Mouse (Mus musculus) kidney, postnatal 0 days (tissue): Measurements from ENCODE around the gene Zfp148. TPM values are rescaled to one million over a fixed set of nuclear protein-coding genes. Genes with fewer than 3 reads are reported as not detected.

Source experiments
- ATAC-seq: fragments of 200-750 bp; cut with Nextera tagmentation; replicated peaks from 2 replicates; pipeline ENCODE4 v1.8.0; 2017; ENCODE audit warnings: low read depth, moderate number of reproducible peaks, moderate TSS enrichment, moderate library complexity; ENCODE audit not compliant: low FRiP score
- DNase-seq: peaks from one replicate; pipeline ENCODE4 v3.0.0-alpha.2; 2016; ENCODE audit warnings: low spot score
- H3K27ac ChIP-seq: fragments of 300-500 bp; sonication (generic); 2 replicates; pipeline ENCODE4 v1.5.1; 2014; ENCODE audit warnings: mild to moderate bottlenecking
- H3K27me3 ChIP-seq: fragments of 300-500 bp; sonication (generic); 2 replicates; pipeline ENCODE4 v1.6.1; 2014; ENCODE audit warnings: low read length, mixed read lengths; ENCODE audit not compliant: insufficient read depth
- H3K36me3 ChIP-seq: fragments of 300-500 bp; sonication (generic); 2 replicates; pipeline ENCODE4 v1.6.1; 2014; ENCODE audit warnings: low read length, mixed read lengths; ENCODE audit not compliant: insufficient read depth
- H3K4me1 ChIP-seq: fragments of 300-500 bp; sonication (generic); replicated peaks from 2 replicates; pipeline ENCODE4 v1.6.1; 2014; ENCODE audit warnings: antibody characterized with exemption, low read length, mixed read lengths; ENCODE audit not compliant: insufficient read depth
- H3K4me2 ChIP-seq: fragments of 300-500 bp; sonication (generic); 2 replicates; pipeline ENCODE4 v1.6.1; 2014; ENCODE audit warnings: mild to moderate bottlenecking, low read length, moderate library complexity, mixed read lengths
- H3K4me3 ChIP-seq: fragments of 300-500 bp; sonication (generic); replicated peaks from 2 replicates; pipeline ENCODE4 v1.5.1; 2014; ENCODE audit warnings: low read depth, low read length
- H3K9ac ChIP-seq: fragments of 300-500 bp; sonication (generic); 2 replicates; pipeline ENCODE4 v1.6.1; 2014; ENCODE audit warnings: low read depth, low read length
- H3K9me3 ChIP-seq: fragments of 300-500 bp; sonication (generic); replicated peaks from 2 replicates; pipeline ENCODE4 v1.6.1; 2016; ENCODE audit warnings: low read length, inconsistent platforms, mixed read lengths
- CTCF ChIP-seq: IDR thresholded peaks from 2 replicates; pipeline ENCODE4 v1.5.1; 2016; ENCODE audit warnings: antibody characterized with exemption, low read depth, mild to moderate bottlenecking, moderate library complexity
- WGBS: fragments of 180-500 bp; shearing (Covaris S2); extraction: QIAGEN DNeasy Blood & Tissue Kit; methylation state at CpG from one replicate; pipeline ENCODE4 v1.1.7; 2014; 5-methylcytosine and 5-hydroxymethylcytosine counted together
- polyA plus RNA-seq: library from polyadenylated mRNA; unstranded; fragments of >200 nt; fragmentation: Nextera tagmentation; extraction: Ambion mirVana; gene quantifications from 2 replicates; pipeline ENCODE4 v1.2.1, GENCODE M21; 2015

Gene Zfp148
- polyA plus RNA-seq, 1 experiment from 2014 or later = 49.4 TPM

DNA sequence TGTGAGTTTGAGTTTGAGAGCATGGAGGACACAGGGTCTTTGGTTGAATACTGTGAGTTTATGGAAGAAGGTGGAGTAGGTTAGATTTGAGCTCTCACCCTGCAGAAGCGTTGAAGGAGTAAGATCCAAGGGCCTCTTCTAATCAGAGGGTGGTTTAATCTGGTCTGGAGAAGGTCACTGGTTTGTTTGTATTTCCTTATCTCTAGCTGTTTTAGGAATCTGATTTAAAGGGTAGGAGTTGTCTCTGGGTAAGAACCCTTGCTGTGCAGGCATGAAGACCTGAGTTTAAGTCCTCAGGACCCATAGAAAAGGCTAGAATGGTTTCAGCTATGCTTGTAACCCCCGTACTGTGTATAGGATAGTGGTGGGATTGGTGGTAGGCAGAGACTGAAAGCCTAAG is 6.4 kb downstream of the Zfp148 start:
- H3K27ac ChIP-seq = no peak overlapping the region
- WGBS = 94% methylated on average over 2 of the region's 2 CpGs
- no peak overlapping the region for H3K4me2 ChIP-seq
- no peaks in the 10 kb centered on the region for H3K9me3 ChIP-seq
- ATAC-seq (no peak), DNase-seq (no peak)
- H3K9ac ChIP-seq = no peak overlapping the region
- no peaks in the 10 kb centered on the region for H3K27me3 ChIP-seq
- no peak overlapping the region for H3K4me3 ChIP-seq
- no peak for TF ChIP-seq CTCF
- no peaks in the 10 kb centered on the region for H3K4me1 ChIP-seq
- no peaks in the 10 kb centered on the region for H3K36me3 ChIP-seq

DNA sequence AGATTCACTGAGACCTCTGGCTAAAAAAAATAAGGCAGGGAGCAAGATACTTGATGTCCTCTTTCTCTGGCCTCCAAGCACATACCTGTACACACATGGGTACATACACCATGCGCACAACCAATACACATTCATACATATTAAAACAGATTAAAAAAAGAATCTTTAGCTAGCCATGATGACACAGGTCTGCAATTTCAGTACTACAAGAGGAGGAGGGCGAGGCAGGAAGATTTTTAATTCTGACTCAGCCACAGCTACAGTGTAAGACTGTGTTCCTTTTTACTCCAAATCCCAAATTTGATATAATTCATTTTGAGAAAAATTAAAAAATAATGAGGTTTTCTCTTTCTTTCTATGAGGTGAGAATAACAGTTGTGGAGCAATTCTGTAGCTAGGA is 6.8 kb downstream of the Zfp148 start:
- Histone ChIP-seq H3K4me3 (no peak overlapping the region), H3K36me3 (no peaks in the 10 kb centered on the region)
- TF ChIP-seq CTCF = no peak

GRCm38 (mm10) chr16:33399913-33400782 is 19.5 kb downstream of the Zfp148 start:
- H3K9me3 ChIP-seq = no peaks in the 10 kb centered on the region
- H3K27me3 ChIP-seq = no peaks in the 10 kb centered on the region
- under 1% methylated on average over 28 of the region's 28 CpGs for WGBS
- no peak for TF ChIP-seq CTCF
- ATAC-seq (peak; percentile 77), DNase-seq (peak; percentile 91)
- H3K4me3 ChIP-seq = peak overlapping the region; percentile 25
- H3K27ac ChIP-seq = peak overlapping the region; percentile 58
- peaks cover 13% of the 10 kb centered on the region for H3K4me1 ChIP-seq
- H3K4me2 ChIP-seq = peak overlapping the region; percentile 64
- H3K9ac ChIP-seq = peak overlapping the region; percentile 49; the same call in 1 of the 2 replicates
- no peaks in the 10 kb centered on the region for H3K36me3 ChIP-seq

More for the DNA sequence above, 6.8 kb downstream of the Zfp148 start:
- no peaks in the 10 kb centered on the region for H3K27me3 ChIP-seq
- no peak overlapping the region for H3K4me2 ChIP-seq
- H3K9me3 ChIP-seq = no peaks in the 10 kb centered on the region
- no peak overlapping the region for H3K9ac ChIP-seq
- DNase-seq (no peak), ATAC-seq (no peak)
- WGBS = 97% methylated on average over 2 of the region's 2 CpGs
- H3K4me1 ChIP-seq = no peaks in the 10 kb centered on the region
- no peak overlapping the region for H3K27ac ChIP-seq

- ATAC-seq = no peak
- H3K36me3 ChIP-seq = no peaks in the 10 kb centered on the region
- 60% methylated on average over 4 of the region's 4 CpGs for WGBS
Observed at GRCm38 (mm10) chr16:33400943-33401342, 20.3 kb downstream of the Zfp148 start.

DNA sequence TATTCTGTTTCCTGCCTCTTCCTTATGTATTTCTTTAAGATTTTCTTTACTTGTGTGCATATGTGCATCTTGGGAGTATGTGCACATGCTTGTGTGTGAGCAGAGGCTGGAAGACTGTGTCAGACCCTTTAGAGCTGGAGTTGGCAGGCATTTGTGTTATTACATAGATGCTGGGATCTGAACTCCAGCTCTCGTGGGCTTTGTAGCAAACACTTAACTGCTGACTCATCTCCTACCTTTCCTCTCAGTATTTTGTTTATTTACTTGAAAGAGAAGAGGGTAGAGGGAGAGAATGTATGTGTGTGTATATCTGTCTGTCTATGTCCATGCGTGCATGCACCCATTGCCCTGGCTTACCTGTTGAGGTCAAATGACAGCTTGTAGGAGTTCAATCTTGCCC is 22.6 kb downstream of the Zfp148 start:
- ATAC-seq (no peak), DNase-seq (no peak)
- no peak overlapping the region for H3K27ac ChIP-seq
- no peak overlapping the region for H3K4me3 ChIP-seq
- no peak overlapping the region for H3K4me2 ChIP-seq
- no peaks in the 10 kb centered on the region for H3K36me3 ChIP-seq
- H3K9ac ChIP-seq = no peak overlapping the region
- H3K27me3 ChIP-seq = no peaks in the 10 kb centered on the region
- peaks cover 13% of the 10 kb centered on the region for H3K4me1 ChIP-seq
- no peaks in the 10 kb centered on the region for H3K9me3 ChIP-seq
- no peak for TF ChIP-seq CTCF
- WGBS = 65% methylated on average over 2 of the region's 2 CpGs

More at GRCm38 (mm10) chr16:33400943-33401342, 20.3 kb downstream of the Zfp148 start:
- H3K9ac ChIP-seq = no peak overlapping the region
- no peak overlapping the region for H3K27ac ChIP-seq
- TF ChIP-seq CTCF = no peak
- H3K4me3 ChIP-seq = no peak overlapping the region
- peaks cover 13% of the 10 kb centered on the region for H3K4me1 ChIP-seq
- H3K27me3 ChIP-seq = no peaks in the 10 kb centered on the region
- DNase-seq = no peak
- no peaks in the 10 kb centered on the region for H3K9me3 ChIP-seq
- H3K4me2 ChIP-seq = no peak overlapping the region

DNA sequence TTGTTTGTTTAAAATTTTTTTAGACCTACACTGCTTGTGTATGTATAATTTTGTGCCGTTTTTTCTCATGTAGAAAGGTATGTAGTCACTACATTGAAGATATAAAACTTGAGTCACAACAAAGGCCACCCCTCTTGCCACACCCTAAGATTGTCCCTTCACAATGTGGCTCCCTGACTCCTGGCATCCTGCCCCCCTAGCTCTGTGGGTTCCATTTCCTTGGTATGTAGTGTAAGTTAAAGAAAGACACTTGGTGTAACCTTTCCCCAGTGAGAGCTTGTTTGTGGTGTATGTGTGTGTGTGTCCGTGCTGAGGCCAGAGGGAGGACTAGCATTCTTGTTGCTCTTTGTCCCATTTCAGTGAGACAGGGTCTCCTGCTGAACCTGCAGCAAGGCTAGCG is 23.4 kb downstream of the Zfp148 start:
- H3K9ac ChIP-seq = no peak overlapping the region
- H3K4me1 ChIP-seq = peaks cover 13% of the 10 kb centered on the region
- H3K9me3 ChIP-seq = no peaks in the 10 kb centered on the region
- ATAC-seq (no peak), DNase-seq (no peak)
- no peak overlapping the region for H3K27ac ChIP-seq
- no peaks in the 10 kb centered on the region for H3K27me3 ChIP-seq
- WGBS = 83% methylated on average over 3 of the region's 3 CpGs
- no peak overlapping the region for H3K4me3 ChIP-seq
- TF ChIP-seq CTCF = no peak
- H3K36me3 ChIP-seq = no peaks in the 10 kb centered on the region
- H3K4me2 ChIP-seq = no peak overlapping the region
